Mouse (Mus musculus): ENCODE results near the gene H2-DMb1.

GRCm38 (mm10) chr17:34138655-34139054 lies 14.2 kb upstream of the H2-DMb1 start:
- TF ChIP-seq CTCF (conservative IDR thresholded peaks at IDR 0.05; ENCODE audit: low read length) = no peak
- TF ChIP-seq POU5F1 (IDR thresholded peaks at IDR 0.05; ENCODE audit: borderline replicate concordance, low read length) = no peak
- no peak for TF ChIP-seq NANOG (IDR thresholded peaks at IDR 0.05; ENCODE audit: borderline replicate concordance, low read length)
